Mouse (Mus musculus): ENCODE results near the gene Gm11549. TPM values are rescaled to one million over a fixed set of nuclear protein-coding genes. Genes with fewer than 3 reads are reported as not detected.
A peak's percentile ranks its signal among the peaks of the same experiment; 100 is the strongest.

Gm11549 gene
- polyA plus RNA-seq, 1 experiment, result 0.40 TPM

- no peak for DNase-seq (ENCODE audit: low read depth)
- TF ChIP-seq CTCF (IDR thresholded peaks at IDR 0.05; ENCODE audit: borderline replicate concordance, extremely low read depth, insufficient read depth, insufficient read length), result no peak
- TF ChIP-seq POLR2A (IDR thresholded peaks at IDR 0.05; ENCODE audit: borderline replicate concordance, extremely low read depth, insufficient read depth, insufficient read length, poor library complexity, severe bottlenecking), result no peak
These were observed 45.1 kb downstream of the Gm11549 start for GRCm38 (mm10) chr3:36476261-36477155.

GRCm38 (mm10) chr3:36475532-36476087, 46.0 kb downstream of the Gm11549 start, which contains the start of the genes Anxa5 and 1810062G17Rik:
Gene Anxa5, minus strand, starts transcription at chr3:36475894.
Gene 1810062G17Rik, plus strand, starts transcription at chr3:36475937.
- TF ChIP-seq POLR2A (IDR thresholded peaks at IDR 0.05; ENCODE audit: borderline replicate concordance, extremely low read depth, insufficient read depth, insufficient read length, poor library complexity, severe bottlenecking) (peak; percentile 20; the same call in 1 of the 2 replicates), CTCF (IDR thresholded peaks at IDR 0.05; ENCODE audit: borderline replicate concordance, extremely low read depth, insufficient read depth, insufficient read length) (0 out of 2 replicates have a peak, but pooled peaks have one; percentile 36)

GRCm38 (mm10) chr3:36474938-36475483, 46.6 kb downstream of the Gm11549 start:
- TF ChIP-seq CTCF (IDR thresholded peaks at IDR 0.05; ENCODE audit: borderline replicate concordance, extremely low read depth, insufficient read depth, insufficient read length) (no peak), POLR2A (IDR thresholded peaks at IDR 0.05; ENCODE audit: borderline replicate concordance, extremely low read depth, insufficient read depth, insufficient read length, poor library complexity, severe bottlenecking) (no peak)
- DNase-seq (ENCODE audit: low read depth), result no peak

More at GRCm38 (mm10) chr3:36475532-36476087, 46.0 kb downstream of the Gm11549 start, which contains the start of the genes Anxa5 and 1810062G17Rik:
- peak; percentile 95 for DNase-seq (ENCODE audit: low read depth)

- TF ChIP-seq CTCF (IDR thresholded peaks at IDR 0.05; ENCODE audit: borderline replicate concordance, extremely low read depth, insufficient read depth, insufficient read length), result no peak
- no peak for TF ChIP-seq POLR2A (IDR thresholded peaks at IDR 0.05; ENCODE audit: borderline replicate concordance, extremely low read depth, insufficient read depth, insufficient read length, poor library complexity, severe bottlenecking)
- no peak for DNase-seq (ENCODE audit: low read depth)
These were observed 47.2 kb downstream of the Gm11549 start for GRCm38 (mm10) chr3:36474421-36474820.

GRCm38 (mm10) chr3:36473222-36473621, 48.4 kb downstream of the Gm11549 start:
- TF ChIP-seq CTCF (IDR thresholded peaks at IDR 0.05; ENCODE audit: borderline replicate concordance, extremely low read depth, insufficient read depth, insufficient read length) (no peak), POLR2A (IDR thresholded peaks at IDR 0.05; ENCODE audit: borderline replicate concordance, extremely low read depth, insufficient read depth, insufficient read length, poor library complexity, severe bottlenecking) (no peak)
- DNase-seq (ENCODE audit: low read depth), result no peak

- TF ChIP-seq POLR2A (IDR thresholded peaks at IDR 0.05; ENCODE audit: borderline replicate concordance, extremely low read depth, insufficient read depth, insufficient read length, poor library complexity, severe bottlenecking) (no peak), CTCF (IDR thresholded peaks at IDR 0.05; ENCODE audit: borderline replicate concordance, extremely low read depth, insufficient read depth, insufficient read length) (no peak)
- DNase-seq (ENCODE audit: low read depth), result no peak
These were observed 49.8 kb downstream of the Gm11549 start for GRCm38 (mm10) chr3:36471856-36472255.

- TF ChIP-seq CTCF (IDR thresholded peaks at IDR 0.05; ENCODE audit: borderline replicate concordance, extremely low read depth, insufficient read depth, insufficient read length) (no peak), POLR2A (IDR thresholded peaks at IDR 0.05; ENCODE audit: borderline replicate concordance, extremely low read depth, insufficient read depth, insufficient read length, poor library complexity, severe bottlenecking) (no peak)
- no peak for DNase-seq (ENCODE audit: low read depth)
These were observed 52.7 kb downstream of the Gm11549 start for GRCm38 (mm10) chr3:36468871-36469270.

- TF ChIP-seq CTCF (IDR thresholded peaks at IDR 0.05; ENCODE audit: borderline replicate concordance, extremely low read depth, insufficient read depth, insufficient read length) (no peak), POLR2A (IDR thresholded peaks at IDR 0.05; ENCODE audit: borderline replicate concordance, extremely low read depth, insufficient read depth, insufficient read length, poor library complexity, severe bottlenecking) (no peak)
- no peak for DNase-seq (ENCODE audit: low read depth)
These were observed 54.0 kb downstream of the Gm11549 start for GRCm38 (mm10) chr3:36467632-36468031.

GRCm38 (mm10) chr3:36465538-36465937, 56.1 kb downstream of the Gm11549 start:
- TF ChIP-seq POLR2A (IDR thresholded peaks at IDR 0.05; ENCODE audit: borderline replicate concordance, extremely low read depth, insufficient read depth, insufficient read length, poor library complexity, severe bottlenecking), result no peak
- no peak for TF ChIP-seq CTCF (IDR thresholded peaks at IDR 0.05; ENCODE audit: borderline replicate concordance, extremely low read depth, insufficient read depth, insufficient read length)
- no peak for DNase-seq (ENCODE audit: low read depth)

Other genes starting within 250 kb of the Gm11549 start
- gene Anxa5, start 45.9 kb downstream of the Gm11549 start, polyA plus RNA-seq (2012; rRNA removed), result 52.4 and 66.1 TPM in 2 replicates
- gene 1810062G17Rik, start 45.9 kb downstream of the Gm11549 start, polyA plus RNA-seq (2012; rRNA removed), result 0.33 and 0.37 TPM in 2 replicates
- gene Exosc9, start 30.8 kb upstream of the Gm11549 start, polyA plus RNA-seq (2012; rRNA removed), result 41.2 and 45.7 TPM in 2 replicates
- gene Ccna2, start 50.3 kb upstream of the Gm11549 start, polyA plus RNA-seq (2012; rRNA removed), result 45.0 and 73.5 TPM in 2 replicates
- gene Bbs7, start 91.7 kb upstream of the Gm11549 start, polyA plus RNA-seq (2012; rRNA removed), result 13.7 and 15.6 TPM in 2 replicates
- 8.7 and 11.9 TPM in 2 replicates for gene Trpc3, start 168.4 kb upstream of the Gm11549 start, polyA plus RNA-seq (2012; rRNA removed)